21 mouse cellular contexts compared by ENCODE assay signal in the genomic region with DNA sequence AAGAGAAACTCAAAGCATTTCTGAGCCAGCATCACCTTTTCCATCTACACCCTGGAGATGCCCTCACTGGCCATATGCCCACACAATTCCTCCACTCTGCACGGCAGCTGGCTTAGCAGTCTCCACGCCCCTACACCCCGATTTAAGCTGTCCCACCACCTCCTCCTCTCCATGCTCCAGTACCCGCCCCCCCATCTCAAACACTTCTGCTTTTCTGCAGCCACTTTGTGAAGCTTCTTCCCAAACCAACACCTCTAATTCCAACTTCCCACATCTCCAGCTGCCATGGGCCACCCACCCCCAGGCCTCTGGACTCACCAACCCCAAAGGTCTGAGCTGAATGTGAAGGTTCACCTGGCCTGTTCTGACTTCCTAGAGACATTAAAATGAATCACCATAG.
A peak's percentile ranks its signal among the peaks of the same experiment; 100 is the strongest.
DNase-seq lines count a peak whose midpoint lies in the region; ATAC-seq and TF ChIP-seq lines count a peak whose summit lies in the region.
"Had no signal": no experiment of that assay in that cellular context is flagged by ENCODE, and none has a peak within 500 bp of the region (broad histone marks: within the 10 kb centered on the region; RNA-seq: fewer than 3 reads in every experiment).

No protein-coding gene starts in this region.

- no peaks in the 10 kb centered on the region for H3K9me3 ChIP-seq in lung, postnatal 0 days (ENCODE audit: low read length)
- H3K9me3 ChIP-seq: embryonic facial prominence, embryonic 12.5 days; forebrain, embryonic 15.5 days had no signal

- no peaks in the 10 kb centered on the region for H3K36me3 ChIP-seq in lung, postnatal 0 days (ENCODE audit: insufficient read depth, low read length)

- no peak overlapping the region for H3K4me2 ChIP-seq in lung, postnatal 0 days (replicated peaks; ENCODE audit: low read depth, low read length)
- H3K4me2 ChIP-seq: embryonic facial prominence, embryonic 12.5 days; forebrain, embryonic 13.5 days; forebrain, embryonic 15.5 days had no signal

- no peak for TF ChIP-seq CTCF in lung, postnatal 0 days (IDR thresholded peaks at IDR 0.05)

- no peak overlapping the region for H3K9ac ChIP-seq in lung, postnatal 0 days (replicated peaks; ENCODE audit: low read depth)
- H3K9ac ChIP-seq: embryonic facial prominence, embryonic 12.5 days; forebrain, embryonic 13.5 days; forebrain, embryonic 15.5 days; forebrain, postnatal 0 days had no signal

- TF ChIP-seq EP300 in lung, postnatal 0 days (IDR thresholded peaks at IDR 0.05) = no peak

- ATAC-seq in lung, postnatal 0 days = no peak
- ATAC-seq: forebrain, embryonic 13.5 days; forebrain, embryonic 15.5 days; forebrain, postnatal 0 days had no signal

- WGBS in lung, postnatal 0 days = 87% methylated on average over 4 of the region's 4 CpGs

- no peaks in the 10 kb centered on the region for H3K4me1 ChIP-seq in lung, postnatal 0 days (ENCODE audit: insufficient read depth, low read depth, low read length)
- H3K4me1 ChIP-seq: embryonic facial prominence, embryonic 12.5 days; forebrain, embryonic 13.5 days had no signal

- H3K27me3 ChIP-seq in lung, postnatal 0 days (replicated peaks; ENCODE audit: insufficient read depth, low read length) = no peaks in the 10 kb centered on the region
- H3K27me3 ChIP-seq: embryonic facial prominence, embryonic 12.5 days; forebrain, embryonic 13.5 days; forebrain, embryonic 15.5 days had no signal

- intact Hi-C loops in left cerebral cortex, postnatal 10 days (cut with DNase I) = no loop called here

- no peak overlapping the region for H3K4me3 ChIP-seq in lung, postnatal 0 days (ENCODE audit: low read depth, low read length)
- H3K4me3 ChIP-seq: embryonic facial prominence, embryonic 10.5 days; embryonic facial prominence, embryonic 12.5 days; forebrain, embryonic 13.5 days; forebrain, embryonic 15.5 days had no signal

- peak; percentile 25 to 28 for DNase-seq in left cerebral cortex, adult 18-20 months (ENCODE audit: low spot score in 2 of 2)
- no peak for DNase-seq in left cerebral cortex, postnatal 10 days (ENCODE audit: extremely low spot score in 1 of 2, low spot score in 2 of 2)
- DNase-seq in A20 (ENCODE audit: low read depth, low spot score) = peak; percentile 77
- DNase-seq in B cell, adult 2 months = peak; percentile 8 to 13
- peak; percentile 60 for DNase-seq in brain, adult 2 months (ENCODE audit: low read depth, low spot score)
- no peak for DNase-seq in Muller cell, postnatal 12 days (ENCODE audit: inconsistent ontology term)
- DNase-seq in lung, postnatal 0 days (ENCODE audit: low spot score) = no peak
- DNase-seq in lung, postnatal 4 days = no peak
- DNase-seq: adrenal gland, adult 2 months; adrenal gland, postnatal 10 days; adrenal gland, postnatal 25 days; cerebellum, adult 11-12 months; cerebellum, adult 2 months; cerebellum, adult 9-10 months; cerebellum, postnatal 10 days; cerebellum, postnatal 25 days; forebrain, postnatal 0 days had no signal

- no peak overlapping the region for H3K27ac ChIP-seq in lung, postnatal 0 days (ENCODE audit: low read length)
- H3K27ac ChIP-seq: embryonic facial prominence, embryonic 10.5 days; embryonic facial prominence, embryonic 12.5 days; forebrain, embryonic 13.5 days; forebrain, embryonic 15.5 days had no signal

Comparison
In these comparisons a context has a peak if more than half of its experiments do, and no peak if none do; other contexts are left out.
1. DNase-seq: peak in left cerebral cortex, adult 18-20 months (2 of 2), A20 (single experiment), B cell, adult 2 months (2 of 2) and brain, adult 2 months (single experiment); none in left cerebral cortex, postnatal 10 days (0 of 2), Muller cell, postnatal 12 days (single experiment), lung, postnatal 0 days (single experiment) and lung, postnatal 4 days (0 of 2).